Mouse (Mus musculus): ENCODE data around the gene Wdr62. TPM values are rescaled to one million over a fixed set of nuclear protein-coding genes. Genes with fewer than 3 reads are reported as not detected.

Gene Wdr62
- total RNA-seq, 1 experiment from 2014 or later, result 17.5 TPM

DNA sequence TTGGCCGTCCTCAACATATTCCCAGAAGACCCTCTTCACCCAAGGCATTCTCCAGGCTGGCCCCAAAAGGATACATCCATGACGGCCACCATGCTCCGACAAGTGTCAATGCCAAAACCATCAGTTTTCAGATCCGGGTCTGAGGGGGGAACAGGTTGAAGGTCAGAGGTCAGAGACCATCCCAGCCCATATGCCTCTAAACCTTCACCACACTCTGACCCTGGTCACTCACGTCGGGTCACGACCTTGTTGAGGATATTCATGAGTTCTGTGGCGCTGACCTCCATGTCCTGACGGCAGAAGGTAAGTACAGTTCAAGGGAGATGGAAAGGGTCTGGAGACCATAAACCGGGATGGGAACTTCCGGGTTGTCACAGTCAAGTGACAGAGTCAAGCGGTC is 88.1 kb downstream of the Wdr62 start:
- ATAC-seq (replicated peaks; ENCODE audit: low read depth, poor library complexity, severe bottlenecking), result no peak

Other genes with a start within 250 kb of the Wdr62 start
- gene Zfp14, start 229.0 kb downstream of the Wdr62 start, total RNA-seq (2017), result 0.82 and 2.9 TPM in 2 replicates
- gene Zfp82, start 207.5 kb downstream of the Wdr62 start, total RNA-seq (2017), result 3.1 and 6.7 TPM in 2 replicates
- 0.10 TPM in 1 of 2 replicates, not detected in the other for gene Gm26920, start 190.0 kb downstream of the Wdr62 start, total RNA-seq (2017)
- 5.0 and 6.2 TPM in 2 replicates for gene Zfp566, start 189.9 kb downstream of the Wdr62 start, total RNA-seq (2017)
- gene Zfp260, start 185.6 kb downstream of the Wdr62 start, total RNA-seq (2017), result 33.5 and 37.5 TPM in 2 replicates
- 5.1 and 6.8 TPM in 2 replicates for gene Zfp382, start 158.5 kb downstream of the Wdr62 start, total RNA-seq (2017)
- 113 and 122 TPM in 2 replicates for gene Zfp146, start 110.7 kb downstream of the Wdr62 start, total RNA-seq (2017)
- gene Cox7a1, start 96.3 kb downstream of the Wdr62 start, total RNA-seq (2017), result not detected in 2 replicates
- gene Capns1, start 81.6 kb downstream of the Wdr62 start, total RNA-seq (2017), result 116 and 136 TPM in 2 replicates
- 37.3 and 65.1 TPM in 2 replicates for gene Polr2i, start 48.5 kb downstream of the Wdr62 start, total RNA-seq (2017)
- gene Tbcb, start 48.1 kb downstream of the Wdr62 start, total RNA-seq (2017), result 40.5 TPM in 2 replicates
- gene Ovol3, start 44.7 kb downstream of the Wdr62 start, total RNA-seq (2017), result not detected in 2 replicates
- gene Thap8, start 325 bp downstream of the Wdr62 start, total RNA-seq (2017), result not detected in 2 replicates
- not detected in 2 replicates for gene Clip3, start 11.3 kb upstream of the Wdr62 start, total RNA-seq (2017)
- 15.2 and 31.2 TPM in 2 replicates for gene Alkbh6, start 28.3 kb upstream of the Wdr62 start, total RNA-seq (2017)
- gene Syne4, start 34.4 kb upstream of the Wdr62 start, total RNA-seq (2017), result 1.4 TPM in 1 of 2 replicates, not detected in the other
- gene E130208F15Rik, start 41.3 kb upstream of the Wdr62 start, total RNA-seq (2017), result 0.96 and 3.3 TPM in 2 replicates
- 10.8 and 11.0 TPM in 2 replicates for gene Sdhaf1, start 43.5 kb upstream of the Wdr62 start, total RNA-seq (2017)
- not detected in 2 replicates for gene Lrfn3, start 82.4 kb upstream of the Wdr62 start, total RNA-seq (2017)
- 94.7 and 118 TPM in 2 replicates for gene Tyrobp, start 133.3 kb upstream of the Wdr62 start, total RNA-seq (2017)
- gene Hcst, start 139.4 kb upstream of the Wdr62 start, total RNA-seq (2017), result 9.4 and 11.9 TPM in 2 replicates
- gene Nfkbid, start 141.3 kb upstream of the Wdr62 start, total RNA-seq (2017), result 9.0 and 13.0 TPM in 2 replicates
- gene Aplp1, start 165.1 kb upstream of the Wdr62 start, total RNA-seq (2017), result not detected in 2 replicates
- not detected in 2 replicates for gene Kirrel2, start 177.3 kb upstream of the Wdr62 start, total RNA-seq (2017)
- 0.19 and 1.8 TPM in 2 replicates for gene Nphs1, start 177.9 kb upstream of the Wdr62 start, total RNA-seq (2017)
- gene Prodh2, start 213.2 kb upstream of the Wdr62 start, total RNA-seq (2017), result not detected in 2 replicates